Mouse (Mus musculus) hindbrain, embryonic 15.5 days (tissue): ENCODE measurements around the gene Otud1. TPM values are rescaled to one million over a fixed set of nuclear protein-coding genes. Genes with fewer than 3 reads are reported as not detected.

Experiments
- ATAC-seq: fragments of 200-750 bp; cut with Nextera tagmentation; 2 replicates; pipeline ENCODE4 v1.8.0; 2017; ENCODE audit warnings: low read depth, moderate number of reproducible peaks, moderate TSS enrichment; ENCODE audit not compliant: low FRiP score
- H3K27ac ChIP-seq: fragments of 300-500 bp; sonication (generic); replicated peaks from 2 replicates; pipeline ENCODE4 v1.5.1; 2015; ENCODE audit warnings: mild to moderate bottlenecking, inconsistent platforms
- H3K27me3 ChIP-seq: fragments of 300-500 bp; sonication (generic); 2 replicates; pipeline ENCODE4 v1.6.1; 2015; ENCODE audit warnings: control low read depth, inconsistent platforms
- H3K36me3 ChIP-seq: fragments of 300-500 bp; sonication (generic); 2 replicates; pipeline ENCODE4 v1.6.1; 2015; ENCODE audit warnings: control low read depth, inconsistent platforms
- H3K4me1 ChIP-seq: fragments of 300-500 bp; sonication (generic); replicated peaks from 2 replicates; pipeline ENCODE4 v1.6.1; 2015; ENCODE audit warnings: control low read depth, inconsistent platforms
- H3K4me2 ChIP-seq: fragments of 300-500 bp; sonication (generic); 2 replicates; pipeline ENCODE4 v1.6.1; 2015; ENCODE audit warnings: moderate library complexity, mild to moderate bottlenecking, inconsistent platforms
- H3K4me3 ChIP-seq: fragments of 300-500 bp; sonication (generic); 2 replicates; pipeline ENCODE4 v1.5.1; 2015; ENCODE audit warnings: mild to moderate bottlenecking, inconsistent platforms
- H3K9ac ChIP-seq: fragments of 300-500 bp; sonication (generic); 2 replicates; pipeline ENCODE4 v1.6.1; 2015; ENCODE audit warnings: inconsistent platforms
- H3K9me3 ChIP-seq: fragments of 300-500 bp; sonication (generic); 2 replicates; pipeline ENCODE4 v1.6.1; 2016; ENCODE audit warnings: control low read depth, inconsistent platforms
- WGBS: fragments of 180-500 bp; shearing (Covaris S2); methylation state at CpG from one replicate; pipeline ENCODE4 v1.1.7; 2015; 5-methylcytosine and 5-hydroxymethylcytosine counted together
- polyA plus RNA-seq: library from polyadenylated mRNA; unstranded; fragments of >200 nt; fragmentation: Nextera tagmentation; extraction: Ambion mirVana; gene quantifications from 2 replicates; pipeline ENCODE4 v1.2.1, GENCODE M21; 2015

The Otud1 gene
- 1.6 and 1.7 TPM in 2 replicates for polyA plus RNA-seq

- Histone ChIP-seq H3K27me3 (peaks cover 21% of the 10 kb centered on the region), H3K9ac (peak within 1 kb of the TSS; percentile 71), H3K36me3 (no peaks in the 10 kb centered on the region), H3K9me3 (no peaks in the 10 kb centered on the region), H3K4me1 (peaks cover 23% of the 10 kb centered on the region), H3K4me3 (peak within 1 kb of the TSS; percentile 89), H3K4me2 (peak within 1 kb of the TSS; percentile 79), H3K27ac (peak within 1 kb of the TSS; percentile 84)
- under 1% methylated on average over 61 of the region's 62 CpGs for WGBS
- ATAC-seq: peak; percentile 98
Observed at GRCm38 (mm10) chr2:19657158-19657874, at the start of gene Otud1. Gene Otud1, plus strand, starts transcription at chr2:19657752.

DNA sequence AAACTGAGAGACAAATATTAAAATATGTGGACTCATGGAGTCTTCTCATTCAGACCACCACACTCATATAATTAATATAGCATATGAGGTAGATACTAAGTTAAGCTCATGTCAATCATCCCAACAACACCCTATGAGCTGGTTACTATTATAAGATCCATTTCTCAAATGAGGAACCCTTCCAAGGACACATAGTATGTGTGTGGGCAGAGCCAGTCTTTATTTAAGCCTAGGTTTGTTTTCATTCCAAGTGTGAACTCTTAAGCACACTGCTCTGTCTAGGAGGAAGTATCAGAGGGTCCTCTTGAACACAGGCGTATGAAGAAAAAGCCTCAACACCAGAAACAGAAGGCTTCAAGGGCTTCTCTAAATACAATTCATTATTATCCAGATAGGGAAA is 49.7 kb upstream of the Otud1 start:
- WGBS: 47% methylated on average over 1 of the region's 1 CpGs

GRCm38 (mm10) chr2:19608410-19609073 is 49.0 kb upstream of the Otud1 start:
- H3K27me3 ChIP-seq: no peaks in the 10 kb centered on the region
- no peaks in the 10 kb centered on the region for H3K4me1 ChIP-seq
- ATAC-seq: no peak
- H3K36me3 ChIP-seq: no peaks in the 10 kb centered on the region
- no peak overlapping the region for H3K4me3 ChIP-seq
- WGBS: 65% methylated on average over 3 of the region's 3 CpGs
- H3K9ac ChIP-seq: no peak overlapping the region
- H3K4me2 ChIP-seq: no peak overlapping the region
- H3K9me3 ChIP-seq: no peaks in the 10 kb centered on the region
- H3K27ac ChIP-seq: no peak overlapping the region

More for the DNA sequence above, 49.7 kb upstream of the Otud1 start:
- no peak overlapping the region for H3K9ac ChIP-seq
- no peak overlapping the region for H3K4me2 ChIP-seq
- H3K27ac ChIP-seq: no peak overlapping the region
- no peaks in the 10 kb centered on the region for H3K36me3 ChIP-seq
- no peak for ATAC-seq
- H3K9me3 ChIP-seq: no peaks in the 10 kb centered on the region
- H3K4me1 ChIP-seq: no peaks in the 10 kb centered on the region
- H3K27me3 ChIP-seq: no peaks in the 10 kb centered on the region
- no peak overlapping the region for H3K4me3 ChIP-seq

DNA sequence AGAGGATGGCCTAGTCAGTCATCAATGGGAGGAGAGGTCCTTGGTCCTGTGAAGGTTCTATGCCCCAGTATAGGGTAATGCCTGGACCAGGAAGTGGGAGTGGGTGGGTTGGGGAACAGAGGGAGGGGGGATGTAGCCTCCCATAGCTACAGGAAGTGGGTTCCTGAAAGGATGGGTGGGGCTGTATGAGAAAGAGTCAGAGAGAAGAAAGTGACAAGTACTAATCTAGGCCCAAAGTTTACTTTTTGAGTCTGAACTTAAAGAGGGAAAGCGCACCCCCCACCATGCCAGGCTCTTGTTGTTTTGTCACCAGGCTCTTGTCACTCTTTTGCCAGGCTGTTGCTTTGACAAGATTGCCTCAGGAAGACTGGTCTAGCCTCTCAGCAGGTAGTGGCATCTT is 35.5 kb upstream of the Otud1 start:
- H3K4me3 ChIP-seq: no peak overlapping the region
- H3K9ac ChIP-seq: no peak overlapping the region
- no peaks in the 10 kb centered on the region for H3K4me1 ChIP-seq
- 94% methylated on average over 1 of the region's 1 CpGs for WGBS
- H3K4me2 ChIP-seq: no peak overlapping the region
- no peaks in the 10 kb centered on the region for H3K9me3 ChIP-seq
- no peaks in the 10 kb centered on the region for H3K27me3 ChIP-seq
- H3K27ac ChIP-seq: no peak overlapping the region
- no peaks in the 10 kb centered on the region for H3K36me3 ChIP-seq
- no peak for ATAC-seq

- Histone ChIP-seq H3K4me3 (no peak overlapping the region), H3K27me3 (no peaks in the 10 kb centered on the region), H3K36me3 (no peaks in the 10 kb centered on the region), H3K9ac (no peak overlapping the region), H3K4me1 (no peaks in the 10 kb centered on the region), H3K9me3 (no peaks in the 10 kb centered on the region), H3K4me2 (no peak overlapping the region), H3K27ac (no peak overlapping the region)
- no peak for ATAC-seq
- 83% methylated on average over 6 of the region's 6 CpGs for WGBS
Observed at GRCm38 (mm10) chr2:19627044-19627443, 30.5 kb upstream of the Otud1 start.

DNA sequence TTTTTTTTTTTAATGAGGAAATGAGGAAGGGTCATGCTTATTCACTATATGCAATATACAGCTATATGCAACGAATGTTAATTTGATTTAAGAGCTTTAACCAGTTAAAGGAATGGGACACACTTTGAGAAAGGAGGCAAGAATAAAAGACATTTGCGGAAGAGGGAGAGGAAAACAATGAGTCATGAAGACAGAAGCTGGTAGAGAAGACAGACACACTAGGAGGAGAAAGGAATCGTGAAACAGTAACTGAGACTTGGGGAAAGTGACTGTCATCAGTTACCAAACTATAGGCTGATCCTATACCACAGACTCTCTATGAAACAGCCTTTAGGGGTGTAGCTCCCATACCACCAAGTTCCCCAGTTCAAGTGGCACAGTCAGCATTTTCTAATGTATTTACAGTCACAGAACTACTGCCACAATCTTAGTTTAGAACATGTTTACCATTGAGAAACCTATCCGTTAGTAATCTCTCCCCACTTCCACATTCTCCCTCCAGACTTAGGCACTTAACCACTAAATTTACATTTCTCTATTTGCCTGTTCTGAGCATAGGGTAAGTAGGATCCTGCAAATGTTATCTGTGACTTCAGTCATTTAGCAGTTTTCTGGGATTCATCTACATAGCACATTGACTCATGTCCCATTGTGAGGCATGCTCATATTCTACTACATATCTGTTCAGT is 29.5 kb upstream of the Otud1 start:
- no peak overlapping the region for H3K9ac ChIP-seq
- H3K4me3 ChIP-seq: no peak overlapping the region
- no peak overlapping the region for H3K4me2 ChIP-seq
- no peaks in the 10 kb centered on the region for H3K36me3 ChIP-seq
- H3K27ac ChIP-seq: no peak overlapping the region
- no peaks in the 10 kb centered on the region for H3K4me1 ChIP-seq
- no peak for ATAC-seq
- no peaks in the 10 kb centered on the region for H3K27me3 ChIP-seq
- WGBS: 88% methylated on average over 4 of the region's 4 CpGs
- no peaks in the 10 kb centered on the region for H3K9me3 ChIP-seq

- Histone ChIP-seq H3K9ac (no peak overlapping the region), H3K9me3 (no peaks in the 10 kb centered on the region), H3K36me3 (no peaks in the 10 kb centered on the region), H3K4me3 (no peak overlapping the region), H3K27me3 (no peaks in the 10 kb centered on the region), H3K4me1 (no peaks in the 10 kb centered on the region), H3K4me2 (no peak overlapping the region), H3K27ac (no peak overlapping the region)
- ATAC-seq: no peak
- WGBS: 85% methylated on average over 1 of the region's 1 CpGs
Observed at GRCm38 (mm10) chr2:19630544-19630943, 27.0 kb upstream of the Otud1 start.

- H3K27ac ChIP-seq: no peak overlapping the region
- no peak overlapping the region for H3K4me3 ChIP-seq
- no peaks in the 10 kb centered on the region for H3K27me3 ChIP-seq
- H3K9me3 ChIP-seq: no peaks in the 10 kb centered on the region
- H3K4me2 ChIP-seq: no peak overlapping the region
- WGBS: 62% methylated on average over 2 of the region's 2 CpGs
- no peak overlapping the region for H3K9ac ChIP-seq
- H3K36me3 ChIP-seq: no peaks in the 10 kb centered on the region
- H3K4me1 ChIP-seq: no peaks in the 10 kb centered on the region
- ATAC-seq: no peak
Observed at GRCm38 (mm10) chr2:19633406-19633920, 24.1 kb upstream of the Otud1 start.

DNA sequence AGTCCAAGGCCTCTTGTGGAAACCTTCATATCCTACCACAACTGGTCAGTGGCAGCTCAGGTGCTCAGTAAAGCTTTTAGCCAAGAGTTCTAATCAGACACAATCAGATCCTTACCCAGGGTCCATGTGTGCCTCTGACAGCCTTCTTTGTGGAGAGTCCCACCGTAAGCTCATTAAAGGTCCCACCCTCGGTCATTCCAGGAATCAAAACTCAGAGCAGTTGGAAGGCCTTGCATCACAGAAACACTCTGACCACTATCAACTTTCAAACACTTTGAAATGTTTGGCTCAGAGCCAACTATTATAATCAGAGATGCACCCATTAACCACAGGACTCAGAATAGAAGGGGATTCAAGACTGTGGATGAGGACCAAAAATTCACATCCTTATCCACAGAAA is 12.4 kb upstream of the Otud1 start:
- no peak for ATAC-seq
- no peak overlapping the region for H3K4me2 ChIP-seq
- no peak overlapping the region for H3K27ac ChIP-seq
- WGBS: 90% methylated on average over 2 of the region's 2 CpGs
- H3K27me3 ChIP-seq: no peaks in the 10 kb centered on the region
- H3K4me1 ChIP-seq: no peaks in the 10 kb centered on the region
- no peak overlapping the region for H3K9ac ChIP-seq
- H3K36me3 ChIP-seq: no peaks in the 10 kb centered on the region
- no peaks in the 10 kb centered on the region for H3K9me3 ChIP-seq
- H3K4me3 ChIP-seq: no peak overlapping the region

DNA sequence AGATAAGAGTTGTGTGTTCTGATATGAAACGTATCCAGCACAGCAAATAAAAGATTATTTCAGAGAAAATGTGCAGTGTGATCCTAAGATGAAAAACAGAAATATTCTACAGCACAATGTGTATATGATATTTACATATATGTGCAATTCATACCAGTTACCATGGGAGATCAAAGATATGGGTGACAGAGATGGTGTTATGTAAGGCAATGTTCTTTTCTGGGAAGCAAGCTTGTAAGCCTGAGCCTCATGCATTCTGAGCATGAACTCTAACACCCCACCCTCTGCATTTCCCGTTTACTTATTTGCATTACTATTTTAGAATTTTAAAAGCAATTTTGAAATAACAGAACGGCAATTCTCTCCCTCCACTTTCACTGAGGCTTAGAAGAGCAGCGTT is 11.4 kb upstream of the Otud1 start:
- H3K4me1 ChIP-seq: no peaks in the 10 kb centered on the region
- H3K27me3 ChIP-seq: no peaks in the 10 kb centered on the region
- no peak overlapping the region for H3K4me2 ChIP-seq
- H3K27ac ChIP-seq: no peak overlapping the region
- 82% methylated on average over 4 of the region's 4 CpGs for WGBS
- no peak for ATAC-seq
- H3K36me3 ChIP-seq: no peaks in the 10 kb centered on the region
- H3K9me3 ChIP-seq: no peaks in the 10 kb centered on the region
- H3K9ac ChIP-seq: no peak overlapping the region
- no peak overlapping the region for H3K4me3 ChIP-seq

DNA sequence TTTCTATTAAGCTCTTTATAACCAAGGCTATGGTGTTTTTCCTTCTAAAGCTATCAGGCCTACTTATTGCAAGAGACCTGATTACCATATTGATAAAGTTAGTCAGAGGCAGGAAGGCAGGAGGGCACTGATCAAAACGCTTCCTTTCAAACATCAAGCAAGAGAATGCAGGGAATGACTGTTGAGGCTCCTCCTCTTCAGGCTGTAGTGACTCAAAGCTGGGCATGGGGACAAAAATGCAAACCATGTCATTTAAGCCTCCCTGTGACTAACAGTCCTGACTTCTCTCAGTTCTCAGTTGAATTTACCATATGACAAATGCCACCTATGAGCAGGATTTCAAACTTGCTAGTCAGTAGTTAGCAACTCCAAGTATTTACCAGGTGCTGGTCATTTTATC is 10.6 kb upstream of the Otud1 start:
- Histone ChIP-seq H3K4me2 (no peak overlapping the region), H3K4me3 (no peak overlapping the region), H3K36me3 (no peaks in the 10 kb centered on the region), H3K9me3 (no peaks in the 10 kb centered on the region), H3K27me3 (no peaks in the 10 kb centered on the region), H3K9ac (no peak overlapping the region), H3K4me1 (no peaks in the 10 kb centered on the region), H3K27ac (no peak overlapping the region)
- 14% methylated on average over 1 of the region's 1 CpGs for WGBS
- ATAC-seq: no peak

DNA sequence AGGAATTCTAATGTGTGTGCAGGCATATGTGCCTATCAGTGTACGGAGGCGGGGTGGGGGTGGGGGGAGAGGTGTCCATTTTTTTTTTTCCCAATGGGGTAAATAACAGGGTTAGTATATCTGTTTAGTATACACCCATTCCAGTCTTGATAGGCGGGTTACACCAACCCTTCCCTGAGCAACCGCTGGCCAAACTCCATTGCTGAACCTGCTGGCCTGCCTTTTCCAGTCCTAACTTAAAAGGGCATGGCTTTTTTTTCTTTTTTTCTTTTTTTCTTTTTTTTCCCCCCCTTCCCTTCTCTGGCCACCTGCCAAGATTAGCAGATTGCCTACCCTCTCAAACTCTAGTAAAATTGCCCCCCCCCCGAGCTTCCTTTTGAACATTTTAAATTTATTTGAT is 1.1 kb upstream of the Otud1 start:
- Histone ChIP-seq H3K36me3 (no peaks in the 10 kb centered on the region), H3K4me1 (peaks cover 23% of the 10 kb centered on the region), H3K4me2 (peak overlapping the region; percentile 79), H3K4me3 (no peak overlapping the region), H3K27ac (no peak overlapping the region), H3K9me3 (no peaks in the 10 kb centered on the region), H3K9ac (no peak overlapping the region), H3K27me3 (peaks cover 21% of the 10 kb centered on the region)
- ATAC-seq: no peak
- 25% methylated on average over 5 of the region's 5 CpGs for WGBS
